9 mouse cellular contexts compared by ENCODE assay signal in genomic region chr14:79293119-79293780, GRCm38 (mm10). TPM values are rescaled to one million over a fixed set of nuclear protein-coding genes. Genes with fewer than 3 reads are reported as not detected.
A peak's percentile ranks its signal among the peaks of the same experiment; 100 is the strongest.
DNase-seq lines count a peak whose midpoint lies in the region; ATAC-seq and TF ChIP-seq lines count a peak whose summit lies in the region.
"Had no signal": no experiment of that assay in that cellular context is flagged by ENCODE, and none has a peak within 500 bp of the region (broad histone marks: within the 10 kb centered on the region; RNA-seq: fewer than 3 reads in every experiment).

No protein-coding gene starts in this region.

- TF ChIP-seq CTCF in forebrain, postnatal 0 days (IDR thresholded peaks at IDR 0.05; ENCODE audit: low read depth), result no peak

- peak overlapping the region; percentile 24 for H3K4me3 ChIP-seq in erythroblast, embryonic 14.5 days (replicated peaks)
- no peak overlapping the region for H3K4me3 ChIP-seq in forebrain, postnatal 0 days (ENCODE audit: low read depth, low read length)
- H3K4me3 ChIP-seq in kidney, embryonic 15.5 days (replicated peaks), result no peak overlapping the region

- intact Hi-C loops in left cerebral cortex, postnatal 25 days (cut with DNase I), result no loop called here
- intact Hi-C loops in left cerebral cortex, postnatal 14 days (cut with DNase I), result loop anchor here (5.0 kb wide), 1 partner anchor 91 kb away; no protein-coding TSS in a partner anchor

- DNase-seq in forebrain, postnatal 0 days, result no peak
- peak; percentile 49 to 53 for DNase-seq in lung, postnatal 4 days
- DNase-seq in left cerebral cortex, postnatal 25 days (ENCODE audit: low spot score in 2 of 2), result no peak
- no peak for DNase-seq in left cerebral cortex, postnatal 14 days (ENCODE audit: low spot score in 2 of 2)

- no peaks in the 10 kb centered on the region; the same call in 1 of the 2 replicates for H3K27me3 ChIP-seq in erythroblast, embryonic 14.5 days (ENCODE audit: control insufficient read depth)
- H3K27me3 ChIP-seq in forebrain, postnatal 0 days (ENCODE audit: insufficient read depth, low read length), result no peaks in the 10 kb centered on the region
- no peaks in the 10 kb centered on the region for H3K27me3 ChIP-seq in kidney, embryonic 15.5 days

- H3K27ac ChIP-seq in forebrain, postnatal 0 days (ENCODE audit: low read depth, low read length), result peak overlapping the region; percentile 50; the same call in 1 of the 2 replicates
- 0 out of 2 replicates have a peak overlapping the region, but pooled peaks have one; percentile 16 for H3K27ac ChIP-seq in kidney, embryonic 15.5 days

- H3K9ac ChIP-seq in forebrain, postnatal 0 days, result no peak overlapping the region
- H3K9ac ChIP-seq in kidney, embryonic 15.5 days, result no peak overlapping the region

- H3K9me3 ChIP-seq in erythroblast, embryonic 14.5 days (ENCODE audit: control insufficient read depth, low read length), result no peaks in the 10 kb centered on the region
- no peaks in the 10 kb centered on the region for H3K9me3 ChIP-seq in forebrain, postnatal 0 days (ENCODE audit: low read length)
- H3K9me3 ChIP-seq in kidney, embryonic 15.5 days (replicated peaks), result no peaks in the 10 kb centered on the region

- H3K36me3 ChIP-seq in erythroblast, embryonic 14.5 days (ENCODE audit: control insufficient read depth), result peaks cover 99% of the 10 kb centered on the region
- no peaks in the 10 kb centered on the region for H3K36me3 ChIP-seq in forebrain, postnatal 0 days (ENCODE audit: insufficient read depth)
- H3K36me3 ChIP-seq in kidney, embryonic 15.5 days, result no peaks in the 10 kb centered on the region

- 0 out of 2 replicates have a peak overlapping the region, but pooled peaks have one; percentile 2 for H3K4me2 ChIP-seq in forebrain, postnatal 0 days (ENCODE audit: low read depth)
- H3K4me2 ChIP-seq in kidney, embryonic 15.5 days, result peak overlapping the region; percentile 42

- peaks cover 85% of the 10 kb centered on the region for H3K4me1 ChIP-seq in erythroblast, embryonic 14.5 days (ENCODE audit: control insufficient read depth)
- H3K4me1 ChIP-seq in forebrain, postnatal 0 days (ENCODE audit: insufficient read depth), result no peaks in the 10 kb centered on the region
- peaks cover 27% of the 10 kb centered on the region for H3K4me1 ChIP-seq in kidney, embryonic 15.5 days

- no peak for ATAC-seq in erythroblast, adult 5-6 weeks (replicated peaks; ENCODE audit: low FRiP score, poor library complexity, severe bottlenecking)
- ATAC-seq in CD4-positive, CD25-positive, alpha-beta regulatory T cell, adult 4 months, result peak; percentile 96
- ATAC-seq in forebrain, postnatal 0 days, result no peak
- ATAC-seq in kidney, embryonic 15.5 days (replicated peaks; ENCODE audit: low FRiP score), result no peak

- WGBS in forebrain, postnatal 0 days, result 18% methylated on average over 13 of the region's 16 CpGs
- 43% methylated on average over 10 of the region's 16 CpGs for WGBS in kidney, embryonic 15.5 days

RNA-seq across cellular contexts. Expression of gene Rgcc, which starts 8.2 kb away (rescaled TPM):
- 77.8 and 94.4 TPM in 2 replicates for polyA plus RNA-seq in erythroblast, embryonic 14.5 days (2012)
- 63.7 and 78.6 TPM in 2 replicates for total RNA-seq in erythroblast, adult 5-6 weeks (2015; ENCODE audit: low replicate concordance)
- 55.2 and 86.4 TPM in 2 replicates for total RNA-seq in erythroblast, adult 5-6 weeks (2017; ENCODE audit: low replicate concordance)
- polyA plus RNA-seq in CD4-positive, CD25-positive, alpha-beta regulatory T cell, adult 4 months (2017; shearing (Covaris generic)), result 10 to 100 TPM; 20.3 to 29.3 TPM
- 33.3 and 55.5 TPM in 2 replicates for total RNA-seq in forebrain, postnatal 0 days (2014; rRNA removed)
- polyA plus RNA-seq in forebrain, postnatal 0 days (2015; fragmentation: Nextera tagmentation; extraction: Ambion mirVana), result 31.2 and 33.9 TPM in 2 replicates
- polyA plus RNA-seq in kidney, embryonic 15.5 days (2015; fragmentation: Nextera tagmentation; extraction: Ambion mirVana), result 28.7 and 29.7 TPM in 2 replicates
- total RNA-seq in left cerebral cortex, postnatal 25 days (2021), result 10 to 100 TPM; 31.9 to 42.4 TPM
- total RNA-seq in left cerebral cortex, postnatal 14 days (2021), result 10 to 100 TPM; 42.7 to 43.2 TPM

RNA-seq across cellular contexts. Expression of gene Zfp957, which starts 46.1 kb away (rescaled TPM):
- 0.04 TPM in 1 of 2 replicates, not detected in the other for polyA plus RNA-seq in erythroblast, embryonic 14.5 days (2012)
- total RNA-seq in erythroblast, adult 5-6 weeks (2015; ENCODE audit: low replicate concordance), result not detected in 2 replicates
- total RNA-seq in erythroblast, adult 5-6 weeks (2017; ENCODE audit: low replicate concordance), result not detected in 2 replicates
- polyA plus RNA-seq in CD4-positive, CD25-positive, alpha-beta regulatory T cell, adult 4 months (2017; shearing (Covaris generic)), result not detected
- total RNA-seq in forebrain, postnatal 0 days (2014; rRNA removed), result not detected in 2 replicates
- not detected in 2 replicates for polyA plus RNA-seq in forebrain, postnatal 0 days (2015; fragmentation: Nextera tagmentation; extraction: Ambion mirVana)
- polyA plus RNA-seq in kidney, embryonic 15.5 days (2015; fragmentation: Nextera tagmentation; extraction: Ambion mirVana), result 0.14 TPM in 1 of 2 replicates, not detected in the other
- total RNA-seq in left cerebral cortex, postnatal 25 days (2021), result not detected
- total RNA-seq in left cerebral cortex, postnatal 14 days (2021), result not detected
- polyA plus RNA-seq: gonadal fat pad, adult 2 months had no signal

Comparison
In these comparisons a context has a peak if more than half of its experiments do, and no peak if none do; other contexts are left out.
1. DNase-seq: peak in lung, postnatal 4 days (2 of 2); none in forebrain, postnatal 0 days (single experiment), left cerebral cortex, postnatal 25 days (0 of 2) and left cerebral cortex, postnatal 14 days (0 of 2).